Mouse (Mus musculus) hindbrain, embryonic 15.5 days (tissue): Measurements from ENCODE around the gene Baz2a. TPM values are rescaled to one million over a fixed set of nuclear protein-coding genes. Genes with fewer than 3 reads are reported as not detected.
"Not testable (repeated sequence)": the region's sequence is repeated elsewhere in the genome, so short reads cannot be mapped to it uniquely, and the experiment has no call there.

Source experiments
- ATAC-seq: fragments of 200-750 bp; cut with Nextera tagmentation; 2 replicates; pipeline ENCODE4 v1.8.0; 2017; ENCODE audit warnings: low read depth, moderate number of reproducible peaks, moderate TSS enrichment; ENCODE audit not compliant: low FRiP score
- H3K27ac ChIP-seq: fragments of 300-500 bp; sonication (generic); replicated peaks from 2 replicates; pipeline ENCODE4 v1.5.1; 2015; ENCODE audit warnings: mild to moderate bottlenecking, inconsistent platforms
- H3K27me3 ChIP-seq: fragments of 300-500 bp; sonication (generic); 2 replicates; pipeline ENCODE4 v1.6.1; 2015; ENCODE audit warnings: control low read depth, inconsistent platforms
- H3K36me3 ChIP-seq: fragments of 300-500 bp; sonication (generic); 2 replicates; pipeline ENCODE4 v1.6.1; 2015; ENCODE audit warnings: control low read depth, inconsistent platforms
- H3K4me1 ChIP-seq: fragments of 300-500 bp; sonication (generic); replicated peaks from 2 replicates; pipeline ENCODE4 v1.6.1; 2015; ENCODE audit warnings: control low read depth, inconsistent platforms
- H3K4me2 ChIP-seq: fragments of 300-500 bp; sonication (generic); 2 replicates; pipeline ENCODE4 v1.6.1; 2015; ENCODE audit warnings: moderate library complexity, mild to moderate bottlenecking, inconsistent platforms
- H3K4me3 ChIP-seq: fragments of 300-500 bp; sonication (generic); 2 replicates; pipeline ENCODE4 v1.5.1; 2015; ENCODE audit warnings: mild to moderate bottlenecking, inconsistent platforms
- H3K9ac ChIP-seq: fragments of 300-500 bp; sonication (generic); 2 replicates; pipeline ENCODE4 v1.6.1; 2015; ENCODE audit warnings: inconsistent platforms
- H3K9me3 ChIP-seq: fragments of 300-500 bp; sonication (generic); 2 replicates; pipeline ENCODE4 v1.6.1; 2016; ENCODE audit warnings: control low read depth, inconsistent platforms
- WGBS: fragments of 180-500 bp; shearing (Covaris S2); methylation state at CpG from one replicate; pipeline ENCODE4 v1.1.7; 2015; 5-methylcytosine and 5-hydroxymethylcytosine counted together
- polyA plus RNA-seq: library from polyadenylated mRNA; unstranded; fragments of >200 nt; fragmentation: Nextera tagmentation; extraction: Ambion mirVana; gene quantifications from 2 replicates; pipeline ENCODE4 v1.2.1, GENCODE M21; 2015

Baz2a gene
- polyA plus RNA-seq, 1 experiment from 2014 or later, result 8.3 TPM

GRCm38 (mm10) chr10:128058601-128059151 lies 32.7 kb upstream of the Baz2a start, which contains the start of gene Ptges3:
TSS of gene Ptges3 (plus strand) at chr10:128058954.
- Histone ChIP-seq H3K27ac (peak within 1 kb of the TSS; percentile 96), H3K4me3 (peak within 1 kb of the TSS; percentile 83), H3K4me1 (peaks cover 31% of the 10 kb centered on the region), H3K4me2 (peak within 1 kb of the TSS; percentile 71), H3K36me3 (no peaks in the 10 kb centered on the region), H3K27me3 (no peaks in the 10 kb centered on the region), H3K9me3 (no peaks in the 10 kb centered on the region), H3K9ac (peak within 1 kb of the TSS; percentile 78)
- peak; percentile 96 for ATAC-seq
- WGBS, result under 1% methylated on average over 60 of the region's 72 CpGs

GRCm38 (mm10) chr10:128059207-128059981 lies 32.0 kb upstream of the Baz2a start:
- Histone ChIP-seq H3K36me3 (no peaks in the 10 kb centered on the region), H3K27ac (peak overlapping the region; percentile 96), H3K9me3 (no peaks in the 10 kb centered on the region), H3K4me1 (peaks cover 31% of the 10 kb centered on the region), H3K9ac (peak overlapping the region; percentile 78), H3K27me3 (no peaks in the 10 kb centered on the region), H3K4me2 (peak overlapping the region; percentile 71), H3K4me3 (peak overlapping the region; percentile 83)
- under 1% methylated on average over 61 of the region's 62 CpGs for WGBS
- ATAC-seq, result peak; percentile 14; the same call in 1 of the 2 replicates

- ATAC-seq, result no peak
- Histone ChIP-seq H3K9ac (no peak overlapping the region), H3K36me3 (no peaks in the 10 kb centered on the region), H3K4me2 (peak overlapping the region; percentile 71), H3K4me1 (peaks cover 31% of the 10 kb centered on the region), H3K27ac (no peak overlapping the region), H3K27me3 (no peaks in the 10 kb centered on the region), H3K9me3 (no peaks in the 10 kb centered on the region), H3K4me3 (peak overlapping the region; percentile 83)
- 86% methylated on average over 5 of the region's 5 CpGs for WGBS
These were observed 30.3 kb upstream of the Baz2a start for GRCm38 (mm10) chr10:128061109-128061508.

- 96% methylated on average over 6 of the region's 6 CpGs for WGBS
- no peak for ATAC-seq
- no peaks in the 10 kb centered on the region for H3K27me3 ChIP-seq
- no peak overlapping the region for H3K4me2 ChIP-seq
- no peak overlapping the region for H3K4me3 ChIP-seq
- no peaks in the 10 kb centered on the region for H3K36me3 ChIP-seq
- no peak overlapping the region for H3K9ac ChIP-seq
- no peak overlapping the region for H3K27ac ChIP-seq
- peaks cover 31% of the 10 kb centered on the region for H3K4me1 ChIP-seq
- no peaks in the 10 kb centered on the region for H3K9me3 ChIP-seq
These were observed 29.0 kb upstream of the Baz2a start for GRCm38 (mm10) chr10:128062221-128062989.

DNA sequence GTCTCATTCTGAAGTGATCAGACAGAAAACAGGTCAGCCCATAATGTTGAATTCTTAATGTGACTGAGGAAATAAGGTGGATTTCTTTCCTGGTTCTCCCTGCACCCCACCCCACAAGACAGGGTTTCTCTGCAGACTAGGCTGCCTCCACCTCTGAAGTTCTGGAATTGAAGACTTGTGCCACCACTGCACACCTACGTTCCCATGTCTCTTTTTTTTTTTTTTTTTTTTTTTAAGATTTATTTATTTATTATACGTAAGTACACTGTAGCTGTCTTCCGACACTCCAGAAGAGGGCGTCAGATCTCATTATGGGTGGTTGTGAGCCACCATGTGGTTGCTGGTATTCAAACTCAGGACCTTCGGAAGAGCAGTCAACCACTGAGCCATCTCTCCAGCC lies 25.3 kb upstream of the Baz2a start:
- Histone ChIP-seq H3K36me3 (peaks cover 19% of the 10 kb centered on the region), H3K27me3 (no peaks in the 10 kb centered on the region), H3K27ac (no peak overlapping the region), H3K4me1 (peaks cover 10% of the 10 kb centered on the region), H3K4me3 (no peak overlapping the region), H3K9me3 (no peaks in the 10 kb centered on the region), H3K4me2 (no peak overlapping the region), H3K9ac (no peak overlapping the region)
- 80% methylated on average over 5 of the region's 5 CpGs for WGBS
- no peak for ATAC-seq

DNA sequence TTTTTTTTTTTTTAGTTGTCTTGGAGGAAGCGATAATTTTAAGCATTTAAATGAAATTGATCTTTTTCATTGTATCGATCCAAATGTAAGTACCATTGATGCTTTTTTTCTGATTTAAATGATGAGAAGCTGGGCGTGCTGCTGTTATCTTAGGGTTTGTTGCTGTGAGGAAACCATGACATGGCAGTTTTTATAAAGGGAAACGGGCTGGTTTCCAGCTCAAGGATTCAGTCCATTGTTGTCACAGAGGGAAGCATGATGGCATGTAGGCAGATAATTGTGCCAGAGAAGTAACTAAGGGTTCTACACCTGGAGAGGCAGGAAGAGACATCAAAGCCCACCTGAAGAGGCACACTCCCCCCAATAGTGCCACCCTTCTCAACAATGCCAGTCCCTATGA lies 22.2 kb upstream of the Baz2a start:
- 92% methylated on average over 4 of the region's 4 CpGs for WGBS
- peaks cover 47% of the 10 kb centered on the region for H3K36me3 ChIP-seq
- no peak for ATAC-seq

DNA sequence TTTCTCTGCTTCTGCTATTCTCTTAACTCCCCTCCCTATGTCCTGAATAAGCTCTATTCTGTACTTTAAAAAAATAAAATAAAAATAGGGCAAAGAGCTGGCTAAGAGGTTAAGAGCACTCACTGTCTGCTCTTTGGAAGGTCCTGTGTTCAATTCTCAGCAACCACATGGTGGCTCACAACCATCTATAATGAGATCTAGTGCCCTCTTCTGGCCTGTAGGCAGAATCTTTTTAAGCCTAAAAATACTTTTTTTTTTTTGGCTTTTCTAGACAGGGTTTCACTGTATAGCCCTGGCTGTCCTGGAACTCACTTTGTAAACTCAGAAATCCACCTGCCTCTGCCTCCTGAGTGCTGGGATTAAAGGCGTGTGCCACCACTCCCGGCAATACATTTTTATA lies 20.9 kb upstream of the Baz2a start:
- not testable (repeated sequence) for H3K27me3 ChIP-seq, H3K9me3 ChIP-seq, H3K27ac ChIP-seq, ATAC-seq, H3K4me3 ChIP-seq, H3K4me2 ChIP-seq, H3K9ac ChIP-seq, H3K4me1 ChIP-seq
- H3K36me3 ChIP-seq, result peaks cover 55% of the 10 kb centered on the region
- WGBS, result 98% methylated on average over 2 of the region's 2 CpGs

More for the DNA sequence above, 22.2 kb upstream of the Baz2a start:
- Histone ChIP-seq H3K27ac (no peak overlapping the region), H3K9me3 (no peaks in the 10 kb centered on the region), H3K4me2 (no peak overlapping the region), H3K4me3 (no peak overlapping the region), H3K9ac (no peak overlapping the region), H3K27me3 (no peaks in the 10 kb centered on the region), H3K4me1 (no peaks in the 10 kb centered on the region)

- not testable (repeated sequence) for H3K4me1 ChIP-seq, H3K27me3 ChIP-seq, ATAC-seq, H3K4me3 ChIP-seq, H3K4me2 ChIP-seq, H3K9ac ChIP-seq, H3K9me3 ChIP-seq, H3K27ac ChIP-seq
- peaks cover 31% of the 10 kb centered on the region for H3K36me3 ChIP-seq
- 78% methylated on average over 5 of the region's 5 CpGs for WGBS
These were observed 13.1 kb upstream of the Baz2a start for GRCm38 (mm10) chr10:128078269-128078668.

- Histone ChIP-seq H3K27ac (no peak overlapping the region), H3K4me1 (peaks cover 21% of the 10 kb centered on the region), H3K9me3 (no peaks in the 10 kb centered on the region), H3K36me3 (peaks cover 23% of the 10 kb centered on the region), H3K4me2 (no peak overlapping the region), H3K4me3 (no peak overlapping the region), H3K27me3 (no peaks in the 10 kb centered on the region), H3K9ac (no peak overlapping the region)
- WGBS, result 83% methylated on average over 1 of the region's 1 CpGs
- no peak for ATAC-seq
These were observed 10.9 kb upstream of the Baz2a start for GRCm38 (mm10) chr10:128080496-128080895.

DNA sequence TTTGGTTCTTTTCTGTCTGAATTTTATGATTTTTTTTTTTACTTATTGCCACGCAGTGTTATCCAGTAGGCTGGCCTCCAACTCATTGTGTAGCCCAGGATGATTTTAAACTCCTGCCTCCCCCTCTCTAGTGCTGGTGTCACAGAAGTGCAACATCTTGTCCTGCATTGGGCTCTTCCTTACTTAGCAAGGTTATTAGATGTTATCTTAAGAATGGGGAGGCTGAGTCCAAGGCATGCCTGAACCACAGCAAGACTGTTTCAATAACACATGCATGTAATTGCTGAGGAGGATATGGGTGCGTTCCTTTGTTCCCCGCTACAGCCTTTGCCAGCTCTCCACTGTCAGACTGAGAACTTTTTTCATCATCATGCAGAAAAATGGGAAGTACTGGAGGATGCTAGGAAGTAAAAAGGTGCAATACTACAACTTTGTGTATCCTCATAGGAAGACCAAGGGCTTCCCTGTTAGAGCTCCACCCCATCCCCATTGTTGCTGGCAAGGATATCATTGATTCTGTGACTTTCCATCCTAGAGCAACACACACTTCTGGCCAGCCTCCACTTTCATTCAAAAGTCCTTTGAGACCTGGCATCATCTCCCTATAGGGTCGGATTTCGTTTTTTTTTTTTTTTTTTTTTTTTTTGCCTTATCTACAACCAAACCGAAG lies 9.4 kb upstream of the Baz2a start:
- Histone ChIP-seq H3K4me3 (peak overlapping the region; percentile 75), H3K27me3 (no peaks in the 10 kb centered on the region), H3K9me3 (no peaks in the 10 kb centered on the region), H3K4me2 (peak overlapping the region; percentile 66), H3K27ac (peak overlapping the region; percentile 92), H3K36me3 (peaks cover 33% of the 10 kb centered on the region), H3K9ac (peak overlapping the region; percentile 80; the same call in 1 of the 2 replicates), H3K4me1 (peaks cover 27% of the 10 kb centered on the region)
- ATAC-seq, result no peak
- 61% methylated on average over 6 of the region's 6 CpGs for WGBS

GRCm38 (mm10) chr10:128082477-128082808 lies 8.9 kb upstream of the Baz2a start:
- H3K9ac ChIP-seq, result peak overlapping the region; percentile 80
- peak overlapping the region; percentile 66 for H3K4me2 ChIP-seq
- peak overlapping the region; percentile 75 for H3K4me3 ChIP-seq
- H3K27me3 ChIP-seq, result no peaks in the 10 kb centered on the region
- 14% methylated on average over 9 of the region's 9 CpGs for WGBS
- no peaks in the 10 kb centered on the region for H3K9me3 ChIP-seq
- peak overlapping the region; percentile 92 for H3K27ac ChIP-seq
- peaks cover 32% of the 10 kb centered on the region for H3K36me3 ChIP-seq
- peaks cover 27% of the 10 kb centered on the region for H3K4me1 ChIP-seq
- ATAC-seq, result no peak
